Mouse (Mus musculus): Measurements from ENCODE around the gene Tcerg1l. TPM values are rescaled to one million over a fixed set of nuclear protein-coding genes. Genes with fewer than 3 reads are reported as not detected.

The Tcerg1l gene
- polyA plus RNA-seq, 2 experiments: 1.2 TPM

DNA sequence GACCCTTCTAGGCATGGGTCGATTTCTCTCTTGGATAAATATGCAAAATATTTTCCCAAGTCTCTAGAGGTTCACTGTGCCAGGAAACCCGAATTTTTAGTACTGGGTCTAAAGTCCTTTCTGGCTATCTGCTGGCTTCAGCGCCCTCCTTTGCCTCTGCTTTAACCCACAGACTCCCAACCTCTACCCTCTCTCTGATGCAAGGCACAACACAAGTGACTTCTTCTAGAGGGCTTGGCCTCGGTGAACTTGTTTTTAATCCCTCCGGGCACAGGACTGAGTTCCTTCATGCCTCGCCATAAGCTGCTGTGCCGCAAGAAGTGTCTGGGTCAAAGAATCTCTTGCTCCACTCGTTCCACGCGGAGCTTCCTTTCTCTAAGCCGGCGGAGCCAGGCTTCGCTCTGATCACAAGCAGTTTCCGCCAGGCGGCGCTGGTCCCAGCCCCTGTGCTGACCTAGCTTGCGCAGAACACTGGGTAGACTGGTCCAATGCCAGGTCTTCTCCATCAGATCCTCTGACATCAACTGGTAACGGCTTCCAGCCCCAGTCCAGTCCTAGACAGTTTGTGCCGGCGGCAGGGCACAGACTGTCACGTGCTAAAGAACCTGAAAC lies 758 bp upstream of the Tcerg1l start:
- no peak for TF ChIP-seq POLR2A (IDR thresholded peaks at IDR 0.05; ENCODE audit: borderline replicate concordance, extremely low read depth, insufficient read depth, insufficient read length)
- Histone ChIP-seq H3K4me2 (replicated peaks; ENCODE audit: low read depth, low read length, severe bottlenecking) (peak overlapping the region; percentile 94), H3K9me3 (ENCODE audit: control insufficient read depth, low read length) (no peaks in the 10 kb centered on the region), H3K36me3 (ENCODE audit: control insufficient read depth, insufficient read depth, low read length) (no peaks in the 10 kb centered on the region), H3K4me3 (replicated peaks; ENCODE audit: low read length) (peak overlapping the region; percentile 46), H3K9ac (ENCODE audit: low read depth, low read length, severe bottlenecking) (no peak overlapping the region), H3K4me1 (ENCODE audit: control insufficient read depth, insufficient read depth, low read length) (peaks cover 10% of the 10 kb centered on the region), H3K27ac (replicated peaks; ENCODE audit: low read depth, low read length) (no peak overlapping the region), H3K27me3 (ENCODE audit: control insufficient read depth, insufficient read depth, low read length) (peaks cover 40% of the 10 kb centered on the region)
- ATAC-seq (ENCODE audit: low FRiP score, low read depth): no peak
- DNase-seq (ENCODE audit: low spot score): peak; percentile 68
- WGBS: 2% methylated on average over 21 of the region's 21 CpGs

DNA sequence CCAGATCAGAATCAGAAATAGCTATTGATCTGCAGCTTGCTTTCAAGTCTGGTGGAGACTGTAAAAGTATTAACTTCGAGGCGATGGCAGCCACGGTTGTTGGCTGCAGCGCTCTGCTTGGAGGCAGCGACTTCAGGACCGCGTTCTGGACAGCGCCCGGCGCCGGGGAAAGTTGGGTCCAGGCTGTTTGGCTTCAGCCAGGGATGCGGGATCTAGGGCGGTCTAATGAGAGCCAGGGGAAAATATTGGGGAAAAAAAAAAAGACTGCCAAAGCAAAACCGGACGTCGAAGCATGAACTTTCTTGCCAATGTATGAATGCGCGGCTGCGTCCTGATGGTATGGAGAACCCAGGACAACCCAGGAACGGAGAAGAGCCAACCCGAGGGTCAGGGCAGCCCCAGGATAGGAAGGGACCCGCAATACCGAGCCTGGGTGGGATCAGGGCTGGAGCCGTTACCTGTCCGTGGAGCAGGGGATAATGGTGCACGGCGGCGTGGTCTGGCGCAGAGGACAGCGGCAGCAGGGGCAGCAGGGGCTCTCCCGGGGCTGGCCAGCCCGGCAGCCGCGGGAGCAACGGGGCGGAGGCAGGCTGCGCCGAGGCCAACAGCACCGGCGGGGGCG lies 556 bp downstream of the Tcerg1l start:
- Histone ChIP-seq H3K4me2 (replicated peaks; ENCODE audit: low read depth, low read length, severe bottlenecking) (peak overlapping the region; percentile 94), H3K27me3 (ENCODE audit: control insufficient read depth, insufficient read depth, low read length) (peaks cover 40% of the 10 kb centered on the region), H3K4me3 (replicated peaks; ENCODE audit: low read length) (peak overlapping the region; percentile 46), H3K27ac (replicated peaks; ENCODE audit: low read depth, low read length) (no peak overlapping the region), H3K36me3 (ENCODE audit: control insufficient read depth, insufficient read depth, low read length) (no peaks in the 10 kb centered on the region), H3K4me1 (ENCODE audit: control insufficient read depth, insufficient read depth, low read length) (peaks cover 10% of the 10 kb centered on the region), H3K9me3 (ENCODE audit: control insufficient read depth, low read length) (no peaks in the 10 kb centered on the region), H3K9ac (ENCODE audit: low read depth, low read length, severe bottlenecking) (no peak overlapping the region)
- DNase-seq (ENCODE audit: low spot score) (peak; percentile 66), ATAC-seq (ENCODE audit: low FRiP score, low read depth) (no peak)
- WGBS: under 1% methylated on average over 41 of the region's 41 CpGs
- no peak for TF ChIP-seq POLR2A (IDR thresholded peaks at IDR 0.05; ENCODE audit: borderline replicate concordance, extremely low read depth, insufficient read depth, insufficient read length)

DNA sequence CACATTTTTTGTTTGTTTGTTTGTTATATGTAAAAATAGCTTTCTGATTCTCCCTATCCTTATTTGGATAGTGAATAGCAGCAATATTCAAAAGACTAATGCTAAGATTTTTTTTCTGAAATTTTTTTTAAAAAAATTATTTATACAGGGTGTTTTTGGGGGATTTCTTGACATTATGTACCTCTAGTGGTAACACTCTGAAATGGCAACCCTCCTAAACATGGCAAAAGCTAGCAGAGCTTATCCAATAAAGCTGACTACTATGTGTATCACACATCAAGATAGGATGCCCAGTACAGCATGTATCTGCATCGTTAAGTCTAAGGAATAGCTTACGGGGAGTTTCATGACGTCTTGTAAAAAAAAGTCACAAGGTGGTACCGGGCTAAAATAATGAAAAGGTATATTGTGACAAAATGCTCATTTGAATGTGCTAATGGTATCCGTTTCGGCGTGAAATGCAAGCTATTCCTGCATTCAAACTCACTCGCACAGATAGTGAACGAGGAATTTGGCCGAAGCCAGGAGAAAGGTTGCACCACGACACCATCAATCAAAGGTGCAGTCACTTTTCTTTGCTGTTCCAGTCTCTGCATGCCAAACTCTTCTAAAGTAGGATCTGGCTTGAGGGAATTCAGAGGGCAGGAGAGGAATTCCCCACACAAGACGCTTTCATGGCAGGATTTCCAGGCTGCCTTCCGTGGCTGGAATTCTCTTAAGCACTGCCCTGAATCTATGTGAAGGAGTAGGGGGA lies 1.2 kb downstream of the Tcerg1l start:
- Histone ChIP-seq H3K4me3 (replicated peaks; ENCODE audit: low read length) (no peak overlapping the region), H3K4me1 (ENCODE audit: control insufficient read depth, insufficient read depth, low read length) (peaks cover 10% of the 10 kb centered on the region), H3K36me3 (ENCODE audit: control insufficient read depth, insufficient read depth, low read length) (no peaks in the 10 kb centered on the region), H3K9ac (ENCODE audit: low read depth, low read length, severe bottlenecking) (no peak overlapping the region), H3K9me3 (ENCODE audit: control insufficient read depth, low read length) (no peaks in the 10 kb centered on the region), H3K4me2 (replicated peaks; ENCODE audit: low read depth, low read length, severe bottlenecking) (peak overlapping the region; percentile 94; the same call in 1 of the 2 replicates), H3K27me3 (ENCODE audit: control insufficient read depth, insufficient read depth, low read length) (peaks cover 40% of the 10 kb centered on the region), H3K27ac (replicated peaks; ENCODE audit: low read depth, low read length) (no peak overlapping the region)
- DNase-seq (ENCODE audit: low spot score) (no peak), ATAC-seq (ENCODE audit: low FRiP score, low read depth) (no peak)
- TF ChIP-seq POLR2A (IDR thresholded peaks at IDR 0.05; ENCODE audit: borderline replicate concordance, extremely low read depth, insufficient read depth, insufficient read length): no peak
- WGBS: 41% methylated on average over 13 of the region's 13 CpGs

DNA sequence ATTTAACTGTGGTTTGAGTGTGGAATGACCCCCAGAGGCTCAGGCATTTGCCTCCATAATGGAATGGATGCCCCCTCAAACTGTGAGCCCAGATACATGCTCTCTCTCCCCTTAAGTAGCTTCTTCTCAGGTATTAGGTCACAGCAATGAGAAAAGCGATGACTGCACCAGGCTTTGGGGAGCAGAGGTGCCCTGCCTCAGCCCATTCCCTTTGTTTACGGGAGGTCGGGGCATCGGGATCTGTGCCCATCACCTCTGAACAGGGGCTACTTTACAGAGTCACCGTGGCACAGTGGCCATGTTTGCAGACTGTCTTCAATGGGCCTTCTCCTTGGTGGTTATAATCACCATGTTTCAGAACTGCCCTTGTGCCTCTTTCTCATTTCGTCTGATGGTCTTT lies 7.6 kb downstream of the Tcerg1l start:
- WGBS: 84% methylated on average over 6 of the region's 6 CpGs
- no peaks in the 10 kb centered on the region for H3K9me3 ChIP-seq (ENCODE audit: control insufficient read depth, low read length)
- no peak overlapping the region for H3K27ac ChIP-seq (replicated peaks; ENCODE audit: low read depth, low read length)
- H3K9ac ChIP-seq (ENCODE audit: low read depth, low read length, severe bottlenecking): no peak overlapping the region
- H3K4me3 ChIP-seq (replicated peaks; ENCODE audit: low read length): no peak overlapping the region
- H3K4me1 ChIP-seq (ENCODE audit: control insufficient read depth, insufficient read depth, low read length): no peaks in the 10 kb centered on the region
- ATAC-seq (ENCODE audit: low FRiP score, low read depth): no peak
- no peak for TF ChIP-seq POLR2A (IDR thresholded peaks at IDR 0.05; ENCODE audit: borderline replicate concordance, extremely low read depth, insufficient read depth, insufficient read length)
- no peak overlapping the region for H3K4me2 ChIP-seq (replicated peaks; ENCODE audit: low read depth, low read length, severe bottlenecking)
- no peak for DNase-seq (ENCODE audit: low spot score)
- H3K27me3 ChIP-seq (ENCODE audit: control insufficient read depth, insufficient read depth, low read length): no peaks in the 10 kb centered on the region
- no peaks in the 10 kb centered on the region for H3K36me3 ChIP-seq (ENCODE audit: control insufficient read depth, insufficient read depth, low read length)

DNA sequence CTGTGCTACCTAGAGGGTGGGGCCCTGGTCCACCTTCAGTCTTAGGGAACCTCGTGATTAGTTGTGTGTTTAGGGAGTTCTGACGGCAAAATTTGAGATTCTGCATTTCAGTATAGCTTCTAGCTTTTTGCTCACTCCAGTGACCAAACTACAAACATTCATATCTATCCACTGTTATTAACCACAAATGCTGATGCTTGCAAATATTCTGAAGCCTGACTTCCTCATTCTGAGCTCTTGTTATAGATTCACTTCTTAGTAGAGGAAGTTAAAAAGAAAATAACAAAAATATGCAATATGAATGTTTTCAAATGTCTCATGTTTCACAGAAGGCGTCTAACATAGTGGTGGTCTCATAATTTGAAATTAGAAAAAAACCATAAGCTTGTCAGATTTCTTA lies 8.5 kb downstream of the Tcerg1l start:
- DNase-seq (ENCODE audit: low spot score) (no peak), ATAC-seq (ENCODE audit: low FRiP score, low read depth) (no peak)
- Histone ChIP-seq H3K9ac (ENCODE audit: low read depth, low read length, severe bottlenecking) (no peak overlapping the region), H3K27ac (replicated peaks; ENCODE audit: low read depth, low read length) (no peak overlapping the region), H3K9me3 (ENCODE audit: control insufficient read depth, low read length) (no peaks in the 10 kb centered on the region), H3K4me3 (replicated peaks; ENCODE audit: low read length) (no peak overlapping the region), H3K4me2 (replicated peaks; ENCODE audit: low read depth, low read length, severe bottlenecking) (no peak overlapping the region), H3K27me3 (ENCODE audit: control insufficient read depth, insufficient read depth, low read length) (no peaks in the 10 kb centered on the region), H3K36me3 (ENCODE audit: control insufficient read depth, insufficient read depth, low read length) (no peaks in the 10 kb centered on the region), H3K4me1 (ENCODE audit: control insufficient read depth, insufficient read depth, low read length) (no peaks in the 10 kb centered on the region)
- WGBS: 69% methylated on average over 3 of the region's 3 CpGs
- no peak for TF ChIP-seq POLR2A (IDR thresholded peaks at IDR 0.05; ENCODE audit: borderline replicate concordance, extremely low read depth, insufficient read depth, insufficient read length)
